Mouse (Mus musculus): ENCODE measurements around the gene Igdcc3. TPM values are rescaled to one million over a fixed set of nuclear protein-coding genes. Genes with fewer than 3 reads are reported as not detected.
A peak's percentile ranks its signal among the peaks of the same experiment; 100 is the strongest.
"Not testable (repeated sequence)": the region's sequence is repeated elsewhere in the genome, so short reads cannot be mapped to it uniquely, and the experiment has no call there.

Igdcc3 gene
- polyA plus RNA-seq, 1 experiment from 2014 or later = 40.8 TPM

- no peak overlapping the region for H3K9ac ChIP-seq
- H3K4me3 ChIP-seq (replicated peaks) = no peak overlapping the region
- H3K4me2 ChIP-seq = no peak overlapping the region
- WGBS = 68% methylated on average over 8 of the region's 8 CpGs
- ATAC-seq (ENCODE audit: low FRiP score) = no peak
- H3K9me3 ChIP-seq = no peaks in the 10 kb centered on the region
- H3K36me3 ChIP-seq (replicated peaks) = no peaks in the 10 kb centered on the region
- H3K27me3 ChIP-seq = no peaks in the 10 kb centered on the region
- H3K27ac ChIP-seq = no peak overlapping the region
- peaks cover 16% of the 10 kb centered on the region for H3K4me1 ChIP-seq
These were observed 76.0 kb downstream of the Igdcc3 start for GRCm38 (mm10) chr9:65216972-65217371.

GRCm38 (mm10) chr9:65217661-65218060 lies 76.7 kb downstream of the Igdcc3 start:
- H3K36me3 ChIP-seq (replicated peaks) = no peaks in the 10 kb centered on the region
- H3K27me3 ChIP-seq = no peaks in the 10 kb centered on the region
- no peak overlapping the region for H3K4me3 ChIP-seq (replicated peaks)
- no peak for ATAC-seq (ENCODE audit: low FRiP score)
- peaks cover 16% of the 10 kb centered on the region for H3K4me1 ChIP-seq
- no peak overlapping the region for H3K4me2 ChIP-seq
- WGBS = 76% methylated on average over 6 of the region's 6 CpGs
- no peaks in the 10 kb centered on the region for H3K9me3 ChIP-seq
- H3K27ac ChIP-seq = no peak overlapping the region
- no peak overlapping the region for H3K9ac ChIP-seq

- Histone ChIP-seq H3K4me3 (replicated peaks) (no peak overlapping the region), H3K27me3 (no peaks in the 10 kb centered on the region), H3K27ac (no peak overlapping the region), H3K4me2 (no peak overlapping the region), H3K4me1 (peaks cover 16% of the 10 kb centered on the region), H3K9me3 (no peaks in the 10 kb centered on the region), H3K36me3 (replicated peaks) (no peaks in the 10 kb centered on the region), H3K9ac (no peak overlapping the region)
- 57% methylated on average over 1 of the region's 1 CpGs for WGBS
- no peak for ATAC-seq (ENCODE audit: low FRiP score)
These were observed 77.9 kb downstream of the Igdcc3 start for GRCm38 (mm10) chr9:65218916-65219315.

- not testable (repeated sequence) for H3K27me3 ChIP-seq; H3K9ac ChIP-seq; H3K27ac ChIP-seq; ATAC-seq (ENCODE audit: low FRiP score); H3K4me2 ChIP-seq; H3K36me3 ChIP-seq (replicated peaks); H3K4me3 ChIP-seq (replicated peaks); H3K9me3 ChIP-seq
- 47% methylated on average over 3 of the region's 3 CpGs for WGBS
- H3K4me1 ChIP-seq = peaks cover 11% of the 10 kb centered on the region
These were observed 79.4 kb downstream of the Igdcc3 start for GRCm38 (mm10) chr9:65220398-65220797.

GRCm38 (mm10) chr9:65223927-65224326 lies 82.9 kb downstream of the Igdcc3 start:
- Histone ChIP-seq H3K27ac (no peak overlapping the region), H3K4me1 (no peaks in the 10 kb centered on the region), H3K4me3 (replicated peaks) (no peak overlapping the region), H3K4me2 (no peak overlapping the region), H3K9me3 (no peaks in the 10 kb centered on the region), H3K9ac (no peak overlapping the region), H3K36me3 (replicated peaks) (no peaks in the 10 kb centered on the region), H3K27me3 (no peaks in the 10 kb centered on the region)
- no peak for ATAC-seq (ENCODE audit: low FRiP score)
- 82% methylated on average over 6 of the region's 6 CpGs for WGBS

GRCm38 (mm10) chr9:65225795-65226194 lies 84.8 kb downstream of the Igdcc3 start:
- Histone ChIP-seq H3K9ac (no peak overlapping the region), H3K27me3 (no peaks in the 10 kb centered on the region), H3K4me1 (no peaks in the 10 kb centered on the region), H3K4me3 (replicated peaks) (no peak overlapping the region), H3K36me3 (replicated peaks) (0 out of 2 replicates have a peak, but pooled peaks cover 7% of the 10 kb centered on the region), H3K9me3 (no peaks in the 10 kb centered on the region), H3K27ac (no peak overlapping the region), H3K4me2 (no peak overlapping the region)
- no peak for ATAC-seq (ENCODE audit: low FRiP score)
- WGBS = 32% methylated on average over 4 of the region's 4 CpGs

GRCm38 (mm10) chr9:65230250-65230649 lies 89.3 kb downstream of the Igdcc3 start:
- Histone ChIP-seq H3K9ac (no peak overlapping the region), H3K9me3 (no peaks in the 10 kb centered on the region), H3K27me3 (no peaks in the 10 kb centered on the region), H3K4me1 (no peaks in the 10 kb centered on the region), H3K36me3 (replicated peaks) (peaks cover 7% of the 10 kb centered on the region; the same call in 1 of the 2 replicates), H3K4me2 (no peak overlapping the region), H3K27ac (no peak overlapping the region), H3K4me3 (replicated peaks) (no peak overlapping the region)
- no peak for ATAC-seq (ENCODE audit: low FRiP score)
- 72% methylated on average over 6 of the region's 6 CpGs for WGBS

GRCm38 (mm10) chr9:65231284-65231683 lies 90.3 kb downstream of the Igdcc3 start:
- peak overlapping the region; percentile 31; the same call in 1 of the 2 replicates for H3K27ac ChIP-seq
- no peak overlapping the region for H3K4me3 ChIP-seq (replicated peaks)
- 71% methylated on average over 8 of the region's 8 CpGs for WGBS
- H3K27me3 ChIP-seq = no peaks in the 10 kb centered on the region
- no peaks in the 10 kb centered on the region for H3K4me1 ChIP-seq
- H3K9ac ChIP-seq = no peak overlapping the region
- peak; percentile 27; the same call in 1 of the 2 replicates for ATAC-seq (ENCODE audit: low FRiP score)
- no peaks in the 10 kb centered on the region for H3K9me3 ChIP-seq
- H3K36me3 ChIP-seq (replicated peaks) = peaks cover 7% of the 10 kb centered on the region; the same call in 1 of the 2 replicates
- H3K4me2 ChIP-seq = no peak overlapping the region

GRCm38 (mm10) chr9:65233243-65233985 lies 92.4 kb downstream of the Igdcc3 start:
- Histone ChIP-seq H3K36me3 (replicated peaks) (peaks cover 11% of the 10 kb centered on the region; the same call in 1 of the 2 replicates), H3K9ac (no peak overlapping the region; the same call in 1 of the 2 replicates), H3K27me3 (no peaks in the 10 kb centered on the region), H3K4me2 (no peak overlapping the region), H3K4me3 (replicated peaks) (no peak overlapping the region), H3K27ac (no peak overlapping the region), H3K4me1 (no peaks in the 10 kb centered on the region), H3K9me3 (no peaks in the 10 kb centered on the region)
- 93% methylated on average over 9 of the region's 9 CpGs for WGBS
- ATAC-seq (ENCODE audit: low FRiP score) = no peak

GRCm38 (mm10) chr9:65234734-65235133 lies 93.7 kb downstream of the Igdcc3 start:
- Histone ChIP-seq H3K27me3 (no peaks in the 10 kb centered on the region), H3K9ac (no peak overlapping the region), H3K4me1 (no peaks in the 10 kb centered on the region), H3K4me2 (no peak overlapping the region), H3K9me3 (no peaks in the 10 kb centered on the region), H3K4me3 (replicated peaks) (no peak overlapping the region), H3K27ac (no peak overlapping the region), H3K36me3 (replicated peaks) (peaks cover 11% of the 10 kb centered on the region; the same call in 1 of the 2 replicates)
- 85% methylated on average over 3 of the region's 3 CpGs for WGBS
- no peak for ATAC-seq (ENCODE audit: low FRiP score)

Other genes with a start within 250 kb of the Igdcc3 start
- gene Slc24a1, start 189.6 kb upstream of the Igdcc3 start, polyA plus RNA-seq (2016; fragmentation: Nextera tagmentation; extraction: Ambion mirVana) = 0.11 TPM in 1 of 2 replicates, not detected in the other
- gene Ints14, start 180.3 kb upstream of the Igdcc3 start, polyA plus RNA-seq (2016; fragmentation: Nextera tagmentation; extraction: Ambion mirVana) = 60.9 and 62.8 TPM in 2 replicates
- gene Hacd3, start 119.5 kb upstream of the Igdcc3 start, polyA plus RNA-seq (2016; fragmentation: Nextera tagmentation; extraction: Ambion mirVana) = 138 and 140 TPM in 2 replicates
- gene Dpp8, start 108.8 kb upstream of the Igdcc3 start, polyA plus RNA-seq (2016; fragmentation: Nextera tagmentation; extraction: Ambion mirVana) = 57.8 and 60.7 TPM in 2 replicates
- 14.1 and 14.4 TPM in 2 replicates for gene Igdcc4, start 39.7 kb upstream of the Igdcc3 start, polyA plus RNA-seq (2016; fragmentation: Nextera tagmentation; extraction: Ambion mirVana)
- gene Parp16, start 54.2 kb downstream of the Igdcc3 start, polyA plus RNA-seq (2016; fragmentation: Nextera tagmentation; extraction: Ambion mirVana) = 5.7 and 5.9 TPM in 2 replicates
- gene Cilp, start 124.0 kb downstream of the Igdcc3 start, polyA plus RNA-seq (2016; fragmentation: Nextera tagmentation; extraction: Ambion mirVana) = 0.65 and 0.68 TPM in 2 replicates
- 50.7 and 52.8 TPM in 2 replicates for gene Clpx, start 153.1 kb downstream of the Igdcc3 start, polyA plus RNA-seq (2016; fragmentation: Nextera tagmentation; extraction: Ambion mirVana)
- 11.9 and 12.1 TPM in 2 replicates for gene Pdcd7, start 204.9 kb downstream of the Igdcc3 start, polyA plus RNA-seq (2016; fragmentation: Nextera tagmentation; extraction: Ambion mirVana)
- 0.27 and 0.73 TPM in 2 replicates for gene Ubap1l, start 219.9 kb downstream of the Igdcc3 start, polyA plus RNA-seq (2016; fragmentation: Nextera tagmentation; extraction: Ambion mirVana)

Data from forebrain, embryonic 12.5 days (tissue).